Mouse (Mus musculus): ENCODE measurements around the gene Opcml. TPM values are rescaled to one million over a fixed set of nuclear protein-coding genes. Genes with fewer than 3 reads are reported as not detected.

Opcml gene
- polyA plus RNA-seq, 1 experiment: not detected

DNA sequence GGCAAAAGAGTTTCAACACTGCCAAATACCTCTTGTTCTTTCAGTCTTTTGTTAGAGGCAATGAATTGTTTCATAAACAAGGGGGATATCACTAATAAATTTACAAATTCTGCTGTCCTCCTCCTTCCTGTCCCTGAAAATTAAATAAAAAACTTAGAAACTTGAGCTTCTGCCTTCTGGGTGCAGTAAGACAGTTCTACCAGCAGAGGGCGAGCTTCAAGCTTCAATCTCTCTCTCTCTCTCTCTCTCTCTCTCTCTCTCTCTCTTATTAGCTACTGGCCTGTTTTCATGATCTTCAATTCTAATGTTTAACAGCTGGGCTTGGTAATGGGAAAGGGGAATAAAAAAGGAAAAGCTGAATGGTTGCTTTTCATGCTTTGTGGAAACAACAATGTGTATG, 615.2 kb downstream of the Opcml start:
- Histone ChIP-seq H3K36me3 (ENCODE audit: control insufficient read depth, insufficient read depth) (no peaks in the 10 kb centered on the region), H3K4me2 (ENCODE audit: low read depth) (no peak overlapping the region), H3K4me3 (no peak overlapping the region), H3ac (ENCODE audit: control insufficient read depth, insufficient read length) (no peak overlapping the region), H3K27me3 (ENCODE audit: control insufficient read depth, insufficient read depth, insufficient read length) (peaks cover 21% of the 10 kb centered on the region), H3K79me2 (ENCODE audit: control insufficient read depth, insufficient read depth) (no peaks in the 10 kb centered on the region)
- TF ChIP-seq E2F4 (IDR thresholded peaks at IDR 0.05; ENCODE audit: insufficient read depth) (no peak), TCF3 (IDR thresholded peaks at IDR 0.05; ENCODE audit: insufficient read length, low read depth) (no peak)

- Histone ChIP-seq H3K4me2 (ENCODE audit: low read depth) (no peak overlapping the region), H3K4me3 (no peak overlapping the region), H3ac (ENCODE audit: control insufficient read depth, insufficient read length) (no peak overlapping the region), H3K36me3 (ENCODE audit: control insufficient read depth, insufficient read depth) (no peaks in the 10 kb centered on the region), H3K79me2 (ENCODE audit: control insufficient read depth, insufficient read depth) (no peaks in the 10 kb centered on the region), H3K27me3 (ENCODE audit: control insufficient read depth, insufficient read depth, insufficient read length) (no peaks in the 10 kb centered on the region)
- TF ChIP-seq SRF (IDR thresholded peaks at IDR 0.05; ENCODE audit: control insufficient read depth, insufficient read length, low read depth): no peak
- no peak for TF ChIP-seq MYOG (IDR thresholded peaks at IDR 0.05; ENCODE audit: control insufficient read depth in 1 of 3, insufficient read depth in 1 of 3, insufficient read length in 2 of 3, low read depth in 2 of 3)
- no peak for TF ChIP-seq USF1 (IDR thresholded peaks at IDR 0.05; ENCODE audit: low read depth)
- TF ChIP-seq TCF3 (IDR thresholded peaks at IDR 0.05; ENCODE audit: insufficient read length, low read depth): no peak
- no peak for TF ChIP-seq MYOD1 (IDR thresholded peaks at IDR 0.05; ENCODE audit: control insufficient read depth in 1 of 3, insufficient read length in 2 of 3, low read depth in 2 of 3)
- TF ChIP-seq CEBPB (IDR thresholded peaks at IDR 0.05; ENCODE audit: insufficient read depth, poor library complexity, severe bottlenecking): no peak
- TF ChIP-seq REST (IDR thresholded peaks at IDR 0.05; ENCODE audit: insufficient read depth, insufficient read length): no peak
- TF ChIP-seq E2F4 (IDR thresholded peaks at IDR 0.05; ENCODE audit: insufficient read depth): no peak
- TF ChIP-seq MAX (IDR thresholded peaks at IDR 0.05; ENCODE audit: low read depth): no peak
- TF ChIP-seq POLR2A (IDR thresholded peaks at IDR 0.05; ENCODE audit: insufficient read length, low read depth): no peak
- TF ChIP-seq POLR2AphosphoS2 (IDR thresholded peaks at IDR 0.05; ENCODE audit: insufficient read length, low read depth): no peak
Observed at GRCm38 (mm10) chr9:28420808-28421207, 630.2 kb downstream of the Opcml start.

DNA sequence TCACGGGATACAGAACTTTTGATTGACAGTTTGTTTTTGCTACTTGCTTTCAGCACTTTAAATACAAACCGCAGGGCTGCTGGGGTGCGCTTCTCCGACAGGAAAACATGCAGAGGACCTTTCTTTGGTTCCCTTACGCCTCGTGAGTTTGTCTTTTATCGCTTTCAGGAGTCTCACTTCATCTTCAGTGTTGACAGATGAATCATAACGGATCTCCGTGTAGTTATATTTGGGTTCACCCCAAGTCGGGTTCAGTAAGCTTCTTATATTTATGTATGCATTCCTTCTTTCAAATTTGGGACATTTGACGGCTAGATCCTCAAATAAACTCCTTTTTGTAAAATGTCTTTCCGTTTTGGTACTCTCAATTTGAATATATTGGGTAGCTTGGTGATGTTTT, 632.8 kb downstream of the Opcml start:
- Histone ChIP-seq H3K36me3 (ENCODE audit: control insufficient read depth, insufficient read depth) (no peaks in the 10 kb centered on the region), H3K79me2 (ENCODE audit: control insufficient read depth, insufficient read depth) (no peaks in the 10 kb centered on the region), H3K27me3 (ENCODE audit: control insufficient read depth, insufficient read depth, insufficient read length) (no peaks in the 10 kb centered on the region), H3K4me3 (no peak overlapping the region), H3K4me2 (ENCODE audit: low read depth) (peak overlapping the region; percentile 68), H3ac (ENCODE audit: control insufficient read depth, insufficient read length) (no peak overlapping the region)
- TF ChIP-seq MAX (IDR thresholded peaks at IDR 0.05; ENCODE audit: low read depth): no peak
- no peak for TF ChIP-seq TCF12 (IDR thresholded peaks at IDR 0.05; ENCODE audit: insufficient read depth, poor library complexity, severe bottlenecking)
- no peak for TF ChIP-seq POLR2AphosphoS2 (IDR thresholded peaks at IDR 0.05; ENCODE audit: insufficient read length, low read depth)
- no peak for TF ChIP-seq E2F4 (IDR thresholded peaks at IDR 0.05; ENCODE audit: insufficient read depth)
- TF ChIP-seq MYOG (IDR thresholded peaks at IDR 0.05; ENCODE audit: control insufficient read depth in 1 of 3, insufficient read depth in 1 of 3, insufficient read length in 2 of 3, low read depth in 2 of 3): no peak
- TF ChIP-seq REST (IDR thresholded peaks at IDR 0.05; ENCODE audit: insufficient read depth, insufficient read length): no peak
- TF ChIP-seq POLR2A (IDR thresholded peaks at IDR 0.05; ENCODE audit: insufficient read length, low read depth): no peak

DNA sequence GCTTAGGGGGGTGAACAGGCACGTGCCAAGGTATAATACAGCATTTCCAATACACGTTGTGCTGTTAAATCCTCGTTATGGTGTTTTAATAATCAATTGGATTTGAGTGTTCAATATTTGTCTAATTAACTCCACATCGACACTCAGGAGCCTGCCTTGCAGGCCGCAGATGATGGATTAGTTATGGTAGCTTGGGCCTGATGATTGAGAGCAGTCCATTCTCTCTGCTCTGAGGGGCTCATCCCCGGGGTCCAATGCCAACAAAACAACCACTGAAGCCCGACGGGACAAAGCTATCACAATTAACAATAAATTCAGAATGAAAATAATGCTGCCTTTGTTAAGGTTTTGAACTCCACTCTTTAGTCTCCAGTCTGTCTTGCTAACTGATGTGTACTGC, 641.6 kb downstream of the Opcml start:
- no peak overlapping the region for H3K4me3 ChIP-seq
- H3K36me3 ChIP-seq (ENCODE audit: control insufficient read depth, insufficient read depth): no peaks in the 10 kb centered on the region
- H3K79me2 ChIP-seq (ENCODE audit: control insufficient read depth, insufficient read depth): no peaks in the 10 kb centered on the region
- no peak overlapping the region for H3ac ChIP-seq (ENCODE audit: control insufficient read depth, insufficient read length)
- no peak for TF ChIP-seq TCF3 (IDR thresholded peaks at IDR 0.05; ENCODE audit: insufficient read length, low read depth)
- no peak overlapping the region for H3K4me2 ChIP-seq (ENCODE audit: low read depth)
- H3K27me3 ChIP-seq (ENCODE audit: control insufficient read depth, insufficient read depth, insufficient read length): no peaks in the 10 kb centered on the region

DNA sequence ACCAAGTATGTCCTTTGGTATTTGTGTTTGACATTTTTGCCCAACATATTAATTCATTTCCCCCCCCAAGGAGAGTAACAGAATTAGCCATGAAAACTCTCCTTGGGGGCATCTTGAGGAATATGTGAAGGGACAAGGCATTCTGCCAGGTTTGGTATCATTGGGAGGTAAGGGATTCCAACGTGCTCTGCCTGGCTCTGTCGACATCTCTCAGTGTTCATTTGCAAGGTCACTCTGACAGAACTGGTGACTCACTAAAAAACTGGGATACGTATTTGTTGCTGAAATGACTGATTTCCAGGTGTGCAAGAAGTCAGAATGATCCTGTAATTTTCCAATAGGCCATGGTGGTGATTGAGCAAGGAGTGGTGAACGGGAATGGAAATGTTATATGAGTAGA, 648.2 kb downstream of the Opcml start:
- Histone ChIP-seq H3K36me3 (ENCODE audit: control insufficient read depth, insufficient read depth) (no peaks in the 10 kb centered on the region), H3K27me3 (ENCODE audit: control insufficient read depth, insufficient read depth, insufficient read length) (no peaks in the 10 kb centered on the region), H3K4me3 (no peak overlapping the region), H3ac (ENCODE audit: control insufficient read depth, insufficient read length) (no peak overlapping the region), H3K4me2 (ENCODE audit: low read depth) (no peak overlapping the region), H3K79me2 (ENCODE audit: control insufficient read depth, insufficient read depth) (no peaks in the 10 kb centered on the region)
- TF ChIP-seq USF1 (IDR thresholded peaks at IDR 0.05; ENCODE audit: low read depth) (no peak), MYOD1 (IDR thresholded peaks at IDR 0.05; ENCODE audit: control insufficient read depth in 1 of 3, insufficient read length in 2 of 3, low read depth in 2 of 3) (no peak), SRF (IDR thresholded peaks at IDR 0.05; ENCODE audit: control insufficient read depth, insufficient read length, low read depth) (no peak), E2F4 (IDR thresholded peaks at IDR 0.05; ENCODE audit: insufficient read depth) (no peak), MAX (IDR thresholded peaks at IDR 0.05; ENCODE audit: low read depth) (no peak)

- Histone ChIP-seq H3K27me3 (ENCODE audit: control insufficient read depth, insufficient read depth, insufficient read length) (no peaks in the 10 kb centered on the region), H3K4me2 (ENCODE audit: low read depth) (no peak overlapping the region), H3K4me3 (no peak overlapping the region), H3K79me2 (ENCODE audit: control insufficient read depth, insufficient read depth) (no peaks in the 10 kb centered on the region), H3ac (ENCODE audit: control insufficient read depth, insufficient read length) (no peak overlapping the region), H3K36me3 (ENCODE audit: control insufficient read depth, insufficient read depth) (no peaks in the 10 kb centered on the region)
- TF ChIP-seq CEBPB (IDR thresholded peaks at IDR 0.05; ENCODE audit: insufficient read depth, poor library complexity, severe bottlenecking) (no peak), REST (IDR thresholded peaks at IDR 0.05; ENCODE audit: insufficient read depth, insufficient read length) (no peak), TCF12 (IDR thresholded peaks at IDR 0.05; ENCODE audit: insufficient read depth, poor library complexity, severe bottlenecking) (no peak), TCF3 (IDR thresholded peaks at IDR 0.05; ENCODE audit: insufficient read length, low read depth) (no peak), USF1 (IDR thresholded peaks at IDR 0.05; ENCODE audit: low read depth) (no peak)
Observed at GRCm38 (mm10) chr9:28439433-28440191, 649.0 kb downstream of the Opcml start.
